Mouse (Mus musculus): ENCODE data around the gene Ccl28. TPM values are rescaled to one million over a fixed set of nuclear protein-coding genes. Genes with fewer than 3 reads are reported as not detected.
"Not testable (repeated sequence)": the region's sequence is repeated elsewhere in the genome, so short reads cannot be mapped to it uniquely, and the experiment has no call there.

The Ccl28 gene
- polyA plus RNA-seq, 1 experiment = 2.3 TPM

- no peak for DNase-seq (ENCODE audit: extremely low spot score in 1 of 2, low spot score in 1 of 2)
Observed at GRCm38 (mm10) chr13:119646511-119646910, 22.9 kb downstream of the Ccl28 start.

- peak; percentile 56 to 74 for DNase-seq (ENCODE audit: extremely low spot score in 1 of 2, low spot score in 1 of 2)
Observed at GRCm38 (mm10) chr13:119648891-119649698, 25.5 kb downstream of the Ccl28 start.

- no peak for DNase-seq (ENCODE audit: extremely low spot score in 1 of 2, low spot score in 1 of 2)
Observed at GRCm38 (mm10) chr13:119649699-119650046, 26.1 kb downstream of the Ccl28 start.

- DNase-seq (ENCODE audit: extremely low spot score in 1 of 2, low spot score in 1 of 2) = peak; percentile 61 to 63
Observed at GRCm38 (mm10) chr13:119654734-119655133, 31.1 kb downstream of the Ccl28 start.

GRCm38 (mm10) chr13:119656246-119656645 is 32.6 kb downstream of the Ccl28 start:
- DNase-seq (ENCODE audit: extremely low spot score in 1 of 2, low spot score in 1 of 2) = no peak

- DNase-seq (ENCODE audit: extremely low spot score in 1 of 2, low spot score in 1 of 2) = no peak
Observed at GRCm38 (mm10) chr13:119656846-119657416, 33.3 kb downstream of the Ccl28 start.

- peak in 1 of 2 experiments; percentile 50 for DNase-seq (ENCODE audit: extremely low spot score in 1 of 2, low spot score in 1 of 2)
Observed at GRCm38 (mm10) chr13:119661420-119661819, 37.8 kb downstream of the Ccl28 start.

GRCm38 (mm10) chr13:119678794-119679193 is 55.2 kb downstream of the Ccl28 start:
- DNase-seq (ENCODE audit: extremely low spot score in 1 of 2, low spot score in 1 of 2) = no peak

GRCm38 (mm10) chr13:119679721-119680120 is 56.1 kb downstream of the Ccl28 start:
- no peak for DNase-seq (ENCODE audit: extremely low spot score in 1 of 2, low spot score in 1 of 2)

GRCm38 (mm10) chr13:119681161-119681560 is 57.5 kb downstream of the Ccl28 start:
- DNase-seq (ENCODE audit: extremely low spot score in 1 of 2, low spot score in 1 of 2) = no peak

GRCm38 (mm10) chr13:119684416-119685177 is 61.0 kb downstream of the Ccl28 start:
- DNase-seq (ENCODE audit: extremely low spot score in 1 of 2, low spot score in 1 of 2) = no peak

GRCm38 (mm10) chr13:119689709-119690038 is 66.1 kb downstream of the Ccl28 start:
- DNase-seq (ENCODE audit: extremely low spot score in 1 of 2, low spot score in 1 of 2) = no peak

- peak; percentile 99 for DNase-seq (ENCODE audit: extremely low spot score in 1 of 2, low spot score in 1 of 2)
Observed at GRCm38 (mm10) chr13:119690039-119690728, 66.6 kb downstream of the Ccl28 start, which contains the start of gene Hmgcs1. Gene Hmgcs1, plus strand, starts transcription at chr13:119690379.

GRCm38 (mm10) chr13:119690876-119691620 is 67.4 kb downstream of the Ccl28 start:
- no peak for DNase-seq (ENCODE audit: extremely low spot score in 1 of 2, low spot score in 1 of 2)

- not testable (repeated sequence) for DNase-seq (ENCODE audit: extremely low spot score in 1 of 2, low spot score in 1 of 2)
Observed at GRCm38 (mm10) chr13:119691958-119692357, 68.3 kb downstream of the Ccl28 start.

GRCm38 (mm10) chr13:119695676-119696075 is 72.1 kb downstream of the Ccl28 start:
- DNase-seq (ENCODE audit: extremely low spot score in 1 of 2, low spot score in 1 of 2) = no peak

- no peak for DNase-seq (ENCODE audit: extremely low spot score in 1 of 2, low spot score in 1 of 2)
Observed at GRCm38 (mm10) chr13:119696496-119696895, 72.9 kb downstream of the Ccl28 start.

- DNase-seq (ENCODE audit: extremely low spot score in 1 of 2, low spot score in 1 of 2) = no peak
Observed at GRCm38 (mm10) chr13:119698436-119698835, 74.8 kb downstream of the Ccl28 start.

All from frontal cortex, adult 2 months (tissue).